Mouse (Mus musculus): ENCODE measurements at regions not wholly inside any gene's neighbourhood (a gene's known extent, or its start where the extent isn't known, plus 50 kb on each side); places are given as distances from the start of the nearest gene placed in this dataset.
A peak's percentile ranks its signal among the peaks of the same experiment; 100 is the strongest.

DNA sequence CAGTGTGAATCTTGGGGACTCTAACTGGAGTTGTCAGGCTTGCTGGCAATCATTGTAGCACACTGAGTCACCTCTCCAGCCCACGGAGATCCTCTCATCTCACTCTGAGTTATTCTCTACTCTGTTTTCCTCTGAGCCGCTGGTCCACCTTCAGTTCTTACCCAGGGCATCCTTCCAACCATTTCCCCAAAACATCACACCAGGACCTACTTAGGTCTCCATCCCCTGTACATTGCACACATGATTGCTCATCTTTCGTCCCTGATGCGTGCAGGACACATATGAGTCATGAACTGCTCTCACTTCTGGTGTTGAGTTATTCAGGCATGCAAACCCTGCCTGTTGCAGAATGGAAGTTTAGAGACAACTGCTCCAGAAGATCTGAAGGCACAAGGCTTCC lies 326.1 kb upstream of the Npvf start:
- Histone ChIP-seq H3K27ac (ENCODE audit: low read length) (peak overlapping the region; percentile 72), H3K9ac (replicated peaks; ENCODE audit: low read length) (no peak overlapping the region), H3K27me3 (ENCODE audit: insufficient read depth, low read length) (no peaks in the 10 kb centered on the region), H3K4me1 (ENCODE audit: insufficient read depth, low read length) (peaks cover 85% of the 10 kb centered on the region), H3K4me3 (ENCODE audit: low read length) (no peak overlapping the region), H3K9me3 (ENCODE audit: low read length) (no peaks in the 10 kb centered on the region), H3K4me2 (replicated peaks; ENCODE audit: low read depth, low read length) (no peak overlapping the region), H3K36me3 (ENCODE audit: insufficient read depth, low read length) (no peaks in the 10 kb centered on the region)
- no peak for ATAC-seq (ENCODE audit: low FRiP score, low TSS enrichment)
- WGBS, result 50% methylated on average over 4 of the region's 4 CpGs

DNA sequence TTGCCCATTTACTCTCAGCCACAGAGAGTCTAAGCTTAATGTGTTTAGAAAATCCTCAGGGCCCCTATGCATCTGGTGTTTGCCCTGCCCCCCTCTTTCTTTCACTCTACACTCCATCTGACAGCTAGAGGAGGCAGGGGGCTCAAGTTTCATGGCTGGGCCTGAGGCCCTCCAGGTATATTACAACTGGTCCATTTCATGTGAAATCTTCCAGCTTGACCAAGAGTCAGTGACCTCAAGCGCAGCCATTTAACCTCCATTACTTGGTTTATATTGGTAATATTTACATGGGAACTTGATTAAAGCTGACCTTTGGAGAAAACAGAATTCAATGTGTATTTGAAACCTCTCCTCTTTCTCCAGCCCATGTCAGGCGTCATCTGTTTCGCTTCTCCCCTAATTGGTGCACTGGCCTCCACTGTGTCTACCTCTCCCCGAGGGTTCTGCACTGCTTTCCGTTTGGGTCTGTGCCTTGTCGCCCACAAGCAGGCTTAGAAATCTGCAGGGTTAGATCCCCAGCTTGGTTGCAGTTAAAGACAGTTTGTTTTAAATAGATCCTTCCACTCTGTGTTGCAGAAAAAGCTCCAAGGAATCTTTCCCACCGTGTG lies 327.6 kb upstream of the Npvf start:
- H3K4me3 ChIP-seq (ENCODE audit: low read length), result no peak overlapping the region
- no peak overlapping the region for H3K4me2 ChIP-seq (replicated peaks; ENCODE audit: low read depth, low read length)
- no peaks in the 10 kb centered on the region for H3K27me3 ChIP-seq (ENCODE audit: insufficient read depth, low read length)
- peak overlapping the region; percentile 82 for H3K27ac ChIP-seq (ENCODE audit: low read length)
- 19% methylated on average over 7 of the region's 7 CpGs for WGBS
- H3K36me3 ChIP-seq (ENCODE audit: insufficient read depth, low read length), result no peaks in the 10 kb centered on the region
- no peak overlapping the region for H3K9ac ChIP-seq (replicated peaks; ENCODE audit: low read length)
- peak; percentile 66 for ATAC-seq (ENCODE audit: low FRiP score, low TSS enrichment)
- H3K9me3 ChIP-seq (ENCODE audit: low read length), result no peaks in the 10 kb centered on the region
- peaks cover 94% of the 10 kb centered on the region for H3K4me1 ChIP-seq (ENCODE audit: insufficient read depth, low read length)

DNA sequence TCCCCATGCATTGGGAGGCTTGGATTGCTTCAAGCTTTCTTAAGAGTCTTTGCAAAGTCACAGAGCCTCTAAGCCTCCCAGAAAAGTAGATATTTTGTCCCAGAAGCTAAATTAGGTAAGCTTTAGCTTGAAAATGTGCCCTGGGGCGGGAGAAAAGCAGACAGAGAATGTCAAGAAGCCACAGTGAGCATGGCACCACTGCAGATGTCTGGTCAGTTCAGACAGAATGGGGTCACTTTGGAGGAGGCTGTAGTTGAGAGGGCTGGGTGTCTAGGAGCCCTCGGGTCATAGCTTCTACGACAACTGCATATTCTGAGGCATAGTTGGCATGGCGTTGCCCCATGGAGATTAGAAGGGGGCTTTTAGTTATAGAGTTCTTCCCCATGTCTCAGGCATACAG lies 328.6 kb upstream of the Npvf start:
- Histone ChIP-seq H3K9me3 (ENCODE audit: low read length) (no peaks in the 10 kb centered on the region), H3K36me3 (ENCODE audit: insufficient read depth, low read length) (no peaks in the 10 kb centered on the region), H3K27me3 (ENCODE audit: insufficient read depth, low read length) (no peaks in the 10 kb centered on the region), H3K9ac (replicated peaks; ENCODE audit: low read length) (no peak overlapping the region; the same call in 1 of the 2 replicates), H3K4me3 (ENCODE audit: low read length) (no peak overlapping the region), H3K4me2 (replicated peaks; ENCODE audit: low read depth, low read length) (no peak overlapping the region), H3K4me1 (ENCODE audit: insufficient read depth, low read length) (peaks cover 84% of the 10 kb centered on the region), H3K27ac (ENCODE audit: low read length) (peak overlapping the region; percentile 82)
- 50% methylated on average over 4 of the region's 4 CpGs for WGBS
- ATAC-seq (ENCODE audit: low FRiP score, low TSS enrichment), result no peak

DNA sequence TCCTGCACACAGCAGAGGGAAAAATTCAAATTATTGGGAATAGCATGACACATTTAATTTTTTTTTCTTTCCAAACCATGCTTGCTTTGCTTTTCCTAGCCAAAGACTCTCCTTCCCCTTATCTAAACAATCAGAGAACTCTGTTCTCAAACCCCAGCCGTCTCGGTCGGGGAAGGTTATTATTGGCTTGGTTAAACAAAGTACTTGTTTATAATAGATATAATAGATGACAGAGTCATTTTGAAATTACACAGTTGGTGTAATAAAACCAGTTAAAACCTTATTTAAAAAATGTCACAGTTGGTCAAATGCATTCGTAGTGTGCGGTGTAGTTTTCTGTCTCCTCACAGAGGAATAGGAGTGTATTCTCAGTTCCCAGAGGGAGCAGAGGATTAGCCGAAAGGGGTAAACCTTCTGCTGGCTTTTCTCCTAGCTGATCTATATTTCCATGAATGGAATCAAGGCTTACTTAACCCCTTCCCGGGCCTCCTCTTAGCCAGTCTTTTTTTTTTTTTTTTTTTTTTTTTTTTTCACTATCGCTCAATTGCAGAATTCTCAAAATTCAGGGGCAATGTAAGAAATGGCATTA lies 329.4 kb upstream of the Npvf start:
- no peak overlapping the region for H3K4me3 ChIP-seq (ENCODE audit: low read length)
- no peak for ATAC-seq (ENCODE audit: low FRiP score, low TSS enrichment)
- H3K27me3 ChIP-seq (ENCODE audit: insufficient read depth, low read length), result no peaks in the 10 kb centered on the region
- H3K36me3 ChIP-seq (ENCODE audit: insufficient read depth, low read length), result no peaks in the 10 kb centered on the region
- H3K4me2 ChIP-seq (replicated peaks; ENCODE audit: low read depth, low read length), result no peak overlapping the region
- no peak overlapping the region for H3K9ac ChIP-seq (replicated peaks; ENCODE audit: low read length)
- no peaks in the 10 kb centered on the region for H3K9me3 ChIP-seq (ENCODE audit: low read length)
- peak overlapping the region; percentile 84 for H3K27ac ChIP-seq (ENCODE audit: low read length)
- WGBS, result 22% methylated on average over 8 of the region's 8 CpGs
- peaks cover 77% of the 10 kb centered on the region for H3K4me1 ChIP-seq (ENCODE audit: insufficient read depth, low read length)

DNA sequence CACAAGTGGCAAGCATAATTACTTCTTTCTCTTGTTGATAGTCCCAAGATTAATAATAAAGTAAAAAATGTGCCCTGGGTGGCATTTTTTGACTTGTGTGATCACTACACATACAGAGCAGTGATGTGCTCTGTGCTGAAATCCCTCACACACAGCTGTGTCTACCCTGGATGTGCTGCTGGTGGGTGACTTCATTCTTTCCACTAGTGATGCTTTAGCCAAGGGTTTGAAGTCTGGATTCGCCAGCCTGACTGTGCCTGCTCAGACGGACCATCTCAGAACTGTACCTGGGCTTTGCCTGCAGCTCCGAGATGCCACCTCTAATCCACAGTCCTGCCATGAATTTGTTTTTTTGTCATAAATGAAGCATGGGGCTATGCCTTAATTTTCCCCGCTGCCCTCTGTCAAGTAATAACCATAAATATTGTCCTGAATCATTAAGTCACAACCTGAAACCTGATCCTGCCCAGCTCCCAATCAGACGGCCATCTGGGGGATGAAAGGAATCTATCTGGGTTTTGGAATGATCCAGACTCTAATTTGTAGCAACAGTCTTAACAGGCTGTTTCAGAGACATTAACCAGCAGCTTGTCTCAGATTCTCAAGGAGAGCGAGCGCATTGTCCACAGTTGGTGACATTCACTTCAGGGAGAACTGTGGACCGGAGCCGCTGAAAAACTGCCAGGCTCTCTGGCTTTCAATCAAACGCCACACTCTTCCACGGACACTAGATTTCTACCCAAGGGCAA lies 330.1 kb upstream of the Npvf start:
- 5% methylated on average over 11 of the region's 11 CpGs for WGBS
- Histone ChIP-seq H3K36me3 (ENCODE audit: insufficient read depth, low read length) (no peaks in the 10 kb centered on the region), H3K4me1 (ENCODE audit: insufficient read depth, low read length) (peaks cover 71% of the 10 kb centered on the region), H3K4me2 (replicated peaks; ENCODE audit: low read depth, low read length) (peak overlapping the region; percentile 2; the same call in 1 of the 2 replicates), H3K9me3 (ENCODE audit: low read length) (no peaks in the 10 kb centered on the region), H3K9ac (replicated peaks; ENCODE audit: low read length) (0 out of 2 replicates have a peak overlapping the region, but pooled peaks have one; percentile 9), H3K27ac (ENCODE audit: low read length) (peak overlapping the region; percentile 84), H3K4me3 (ENCODE audit: low read length) (no peak overlapping the region), H3K27me3 (ENCODE audit: insufficient read depth, low read length) (no peaks in the 10 kb centered on the region)
- no peak for ATAC-seq (ENCODE audit: low FRiP score, low TSS enrichment)

DNA sequence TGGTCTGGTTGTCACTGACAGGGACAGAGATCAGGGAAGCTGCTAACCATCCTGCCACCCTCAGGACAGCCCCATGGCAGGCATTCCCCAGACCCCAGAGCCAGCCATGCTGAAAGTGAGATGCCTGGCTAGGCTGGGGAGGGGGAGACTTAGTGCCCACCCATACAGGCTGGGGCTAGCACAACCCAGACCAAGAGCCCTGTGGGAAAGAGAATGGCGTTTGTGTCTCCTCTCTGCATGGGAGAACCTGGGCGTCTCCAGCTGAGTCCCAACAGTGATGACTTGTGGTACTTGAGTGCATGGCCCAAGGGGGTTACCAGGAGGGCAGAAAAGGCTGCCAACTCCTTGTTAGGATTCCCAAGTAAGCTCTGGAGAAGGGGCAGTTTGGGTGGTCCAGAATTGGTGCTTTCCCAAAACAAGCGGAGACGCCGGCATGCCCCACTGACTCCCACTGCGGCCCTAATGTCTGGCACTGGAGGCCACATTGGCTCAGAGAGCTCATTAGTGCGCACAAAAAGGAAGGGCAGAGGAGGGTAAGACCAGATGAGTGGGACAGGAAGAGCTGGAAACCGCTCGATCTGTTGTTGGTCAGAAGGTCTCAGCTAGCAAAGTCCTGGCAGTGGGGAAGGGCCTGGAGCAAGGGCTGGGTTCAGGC lies 332.2 kb upstream of the Npvf start:
- 0 out of 2 replicates have a peak, but pooled peaks have one; percentile 22 for ATAC-seq (ENCODE audit: low FRiP score, low TSS enrichment)
- no peak overlapping the region for H3K9ac ChIP-seq (replicated peaks; ENCODE audit: low read length)
- no peaks in the 10 kb centered on the region for H3K36me3 ChIP-seq (ENCODE audit: insufficient read depth, low read length)
- H3K27ac ChIP-seq (ENCODE audit: low read length), result 0 out of 2 replicates have a peak overlapping the region, but pooled peaks have one; percentile 25
- no peak overlapping the region for H3K4me2 ChIP-seq (replicated peaks; ENCODE audit: low read depth, low read length)
- peaks cover 51% of the 10 kb centered on the region for H3K4me1 ChIP-seq (ENCODE audit: insufficient read depth, low read length)
- H3K9me3 ChIP-seq (ENCODE audit: low read length), result no peaks in the 10 kb centered on the region
- 44% methylated on average over 9 of the region's 9 CpGs for WGBS
- no peak overlapping the region for H3K4me3 ChIP-seq (ENCODE audit: low read length)
- no peaks in the 10 kb centered on the region for H3K27me3 ChIP-seq (ENCODE audit: insufficient read depth, low read length)

DNA sequence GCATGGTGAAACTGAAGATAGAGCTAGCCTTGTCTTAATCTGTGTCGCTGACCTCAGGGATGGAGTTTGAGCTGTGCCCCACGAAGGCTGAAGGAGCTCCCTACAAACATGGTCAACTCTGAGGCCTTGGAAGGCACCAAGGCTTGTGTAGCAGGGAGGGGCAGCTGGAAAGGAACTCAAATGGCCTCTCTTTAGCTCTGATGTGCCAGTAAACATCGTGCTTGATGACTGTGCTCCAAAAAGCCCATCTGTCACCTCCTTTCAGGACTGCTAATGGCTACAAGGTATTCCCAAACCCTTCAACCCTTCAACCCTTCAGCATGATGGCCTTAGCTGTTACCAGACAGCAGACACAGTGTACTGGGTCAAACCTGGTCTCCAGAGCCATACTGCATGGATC lies 334.3 kb upstream of the Npvf start:
- WGBS, result 79% methylated on average over 3 of the region's 3 CpGs

DNA sequence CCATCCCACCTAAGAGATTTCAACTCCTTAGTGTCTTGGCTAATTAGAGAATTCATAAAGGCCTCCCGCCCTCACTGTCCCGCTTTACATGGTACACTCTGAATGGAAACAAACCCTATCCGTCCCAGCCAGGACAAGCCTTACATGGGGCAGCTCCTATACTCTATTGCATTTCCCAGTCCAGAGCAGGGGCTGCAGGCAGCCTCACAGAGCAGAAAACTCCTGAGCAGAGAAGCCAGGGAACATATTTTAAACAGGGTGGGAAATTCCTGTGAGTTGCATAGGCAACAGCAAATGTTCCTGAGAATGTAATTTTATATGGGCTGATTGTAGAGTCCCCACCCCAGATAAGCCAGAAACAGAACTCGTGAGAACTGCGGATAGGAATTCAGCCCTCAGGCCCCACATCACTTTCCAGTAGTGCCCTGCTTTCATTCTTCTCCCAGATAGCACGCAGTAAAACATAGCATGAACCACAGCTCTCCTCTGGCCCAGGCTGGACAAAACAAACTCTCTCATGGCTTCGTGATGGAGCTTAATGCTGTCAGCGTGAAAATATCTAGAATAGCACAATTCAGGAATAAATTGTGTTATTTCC lies 337.4 kb upstream of the Npvf start:
- no peak for ATAC-seq (ENCODE audit: low FRiP score, low TSS enrichment)

More for the DNA sequence above, 334.3 kb upstream of the Npvf start:
- peaks cover 32% of the 10 kb centered on the region for H3K4me1 ChIP-seq (ENCODE audit: insufficient read depth, low read length)
- no peaks in the 10 kb centered on the region for H3K36me3 ChIP-seq (ENCODE audit: insufficient read depth, low read length)
- H3K27ac ChIP-seq (ENCODE audit: low read length), result no peak overlapping the region
- no peak overlapping the region for H3K4me3 ChIP-seq (ENCODE audit: low read length)
- no peak overlapping the region for H3K9ac ChIP-seq (replicated peaks; ENCODE audit: low read length)
- no peak for ATAC-seq (ENCODE audit: low FRiP score, low TSS enrichment)
- no peak overlapping the region for H3K4me2 ChIP-seq (replicated peaks; ENCODE audit: low read depth, low read length)
- no peaks in the 10 kb centered on the region for H3K27me3 ChIP-seq (ENCODE audit: insufficient read depth, low read length)
- no peaks in the 10 kb centered on the region for H3K9me3 ChIP-seq (ENCODE audit: low read length)

DNA sequence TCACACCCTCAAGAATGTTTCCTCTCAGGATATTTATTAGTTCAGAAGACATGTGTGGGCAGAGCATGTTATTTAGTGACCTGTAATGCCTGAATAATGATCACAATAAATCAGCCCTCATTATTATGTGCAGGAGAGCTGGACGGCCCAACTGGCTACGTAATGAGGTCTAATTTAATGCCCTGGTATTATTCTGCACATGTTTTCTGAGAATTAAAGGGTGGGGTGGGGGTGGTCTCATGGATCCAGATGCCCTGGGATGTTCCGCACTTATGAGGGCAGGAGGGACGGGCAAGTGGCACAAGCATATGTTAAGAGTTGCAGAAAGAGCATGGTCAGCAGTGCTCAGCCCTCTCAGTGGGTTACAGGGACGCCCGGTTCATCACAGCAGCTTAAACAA lies 339.7 kb upstream of the Npvf start:
- WGBS, result 43% methylated on average over 6 of the region's 6 CpGs
- no peak for ATAC-seq (ENCODE audit: low FRiP score, low TSS enrichment)
- Histone ChIP-seq H3K4me1 (ENCODE audit: insufficient read depth, low read length) (peaks cover 3% of the 10 kb centered on the region; the same call in 1 of the 2 replicates), H3K36me3 (ENCODE audit: insufficient read depth, low read length) (no peaks in the 10 kb centered on the region), H3K4me3 (ENCODE audit: low read length) (no peak overlapping the region), H3K27me3 (ENCODE audit: insufficient read depth, low read length) (no peaks in the 10 kb centered on the region), H3K9ac (replicated peaks; ENCODE audit: low read length) (no peak overlapping the region), H3K9me3 (ENCODE audit: low read length) (no peaks in the 10 kb centered on the region), H3K27ac (ENCODE audit: low read length) (no peak overlapping the region), H3K4me2 (replicated peaks; ENCODE audit: low read depth, low read length) (no peak overlapping the region)

More for the DNA sequence above, 337.4 kb upstream of the Npvf start:
- H3K4me3 ChIP-seq (ENCODE audit: low read length), result no peak overlapping the region
- no peaks in the 10 kb centered on the region for H3K9me3 ChIP-seq (ENCODE audit: low read length)
- 83% methylated on average over 8 of the region's 8 CpGs for WGBS
- peaks cover 6% of the 10 kb centered on the region for H3K4me1 ChIP-seq (ENCODE audit: insufficient read depth, low read length)
- H3K9ac ChIP-seq (replicated peaks; ENCODE audit: low read length), result no peak overlapping the region
- no peak overlapping the region for H3K27ac ChIP-seq (ENCODE audit: low read length)
- no peak overlapping the region for H3K4me2 ChIP-seq (replicated peaks; ENCODE audit: low read depth, low read length)
- H3K27me3 ChIP-seq (ENCODE audit: insufficient read depth, low read length), result no peaks in the 10 kb centered on the region
- no peaks in the 10 kb centered on the region for H3K36me3 ChIP-seq (ENCODE audit: insufficient read depth, low read length)
